Mouse (Mus musculus) MEL (cell line): Measurements from ENCODE around the gene Col4a3bp. TPM values are rescaled to one million over a fixed set of nuclear protein-coding genes. Genes with fewer than 3 reads are reported as not detected.

Source experiments
- DNase-seq: peaks from one replicate; pipeline ENCODE4 v3.0.0; 2011; ENCODE audit warnings: low read depth, low spot score
- H3K27ac ChIP-seq: 2 replicates; pipeline ENCODE4 v1.5.1; 2012; ENCODE audit warnings: low read depth, mild to moderate bottlenecking, control low read depth, low read length, moderate library complexity; ENCODE audit not compliant: control insufficient read depth
- H3K27me3 ChIP-seq, 2 experiments: fragments of 150-350 bp in 1 of 2; sonication (generic) in 1 of 2; 2 replicates each; pipeline ENCODE4 v1.6.1; 2012; ENCODE audit warnings: low read length in 2 of 2, mild to moderate bottlenecking in 2 of 2, improper control_type of control experiment in 1 of 2, moderate library complexity in 1 of 2; ENCODE audit not compliant: insufficient read depth in 2 of 2, control insufficient read depth in 1 of 2
- H3K36me3 ChIP-seq, 2 experiments: 2 replicates each; pipeline ENCODE4 v1.6.1; 2012 to 2014; ENCODE audit warnings: low read length in 2 of 2, improper control_type of control experiment in 1 of 2, inconsistent platforms in 1 of 2, mild to moderate bottlenecking in 1 of 2; ENCODE audit not compliant: insufficient read depth in 2 of 2, control insufficient read depth in 1 of 2
- H3K4me1 ChIP-seq, 2 experiments: fragments of 150-350 bp in 1 of 2; sonication (generic) in 1 of 2; 2 replicates each; pipeline ENCODE4 v1.6.1; 2012; ENCODE audit warnings: low read length in 2 of 2, improper control_type of control experiment in 1 of 2, mild to moderate bottlenecking in 1 of 2; ENCODE audit not compliant: insufficient read depth in 2 of 2, control insufficient read depth in 1 of 2
- H3K4me3 ChIP-seq, 2 experiments: fragments of 150-350 bp in 1 of 2; sonication (generic) in 1 of 2; 2 replicates each; pipeline ENCODE4 v1.5.1; 2012; ENCODE audit warnings: low read depth in 2 of 2, low read length in 2 of 2, mild to moderate bottlenecking in 2 of 2, moderate library complexity in 2 of 2, control low read depth in 1 of 2, improper control_type of control experiment in 1 of 2; ENCODE audit not compliant: control insufficient read depth in 1 of 2, insufficient read depth in 1 of 2
- H3K79me2 ChIP-seq: 2 replicates; pipeline ENCODE4 v1.6.1; 2012; ENCODE audit warnings: mild to moderate bottlenecking, low read length, moderate library complexity; ENCODE audit not compliant: control insufficient read depth, poor library complexity, insufficient read depth
- H3K9ac ChIP-seq: 2 replicates; pipeline ENCODE4 v1.6.1; 2012; ENCODE audit warnings: low read depth, mild to moderate bottlenecking, control low read depth, low read length, moderate library complexity; ENCODE audit not compliant: control insufficient read depth, poor library complexity, severe bottlenecking
- H3K9me3 ChIP-seq: fragments of 150-350 bp; sonication (generic); replicated peaks from 2 replicates; pipeline ENCODE4 v1.6.1; 2012; ENCODE audit warnings: mild to moderate bottlenecking, low read length, improper control_type of control experiment, moderate library complexity; ENCODE audit not compliant: insufficient read depth
- BHLHE40 ChIP-seq: IDR thresholded peaks from 2 replicates; pipeline ENCODE4 v1.6.1; 2012; ENCODE audit warnings: low read depth, mild to moderate bottlenecking, inconsistent platforms, low read length, improper control_type of control experiment, borderline replicate concordance
- CHD2 ChIP-seq: IDR thresholded peaks from 2 replicates; pipeline ENCODE4 v1.6.1; 2011; ENCODE audit warnings: low read length, improper control_type of control experiment
- E2F4 ChIP-seq: IDR thresholded peaks from 2 replicates; pipeline ENCODE4 v1.6.1; 2011; ENCODE audit warnings: low read depth, low read length, improper control_type of control experiment, borderline replicate concordance
- ETS1 ChIP-seq: IDR thresholded peaks from 2 replicates; pipeline ENCODE4 v1.6.1; 2012; ENCODE audit warnings: low read depth, mild to moderate bottlenecking, inconsistent platforms, low read length, improper control_type of control experiment, moderate library complexity
- MAFK ChIP-seq: IDR thresholded peaks from 2 replicates; pipeline ENCODE4 v1.6.1; 2011; ENCODE audit warnings: low read depth, mild to moderate bottlenecking, low read length, improper control_type of control experiment, borderline replicate concordance
- MAX ChIP-seq: IDR thresholded peaks from 2 replicates; pipeline ENCODE4 v1.6.1; 2011; ENCODE audit warnings: low read length, improper control_type of control experiment
- MAZ ChIP-seq: IDR thresholded peaks from 2 replicates; pipeline ENCODE4 v1.6.1; 2012; ENCODE audit warnings: low read depth, mild to moderate bottlenecking, inconsistent platforms, low read length, improper control_type of control experiment
- RCOR1 ChIP-seq: IDR thresholded peaks from 2 replicates; pipeline ENCODE4 v1.6.1; 2012; ENCODE audit warnings: low read depth, mild to moderate bottlenecking, inconsistent platforms, low read length, improper control_type of control experiment
- SIN3A ChIP-seq: IDR thresholded peaks from 2 replicates; pipeline ENCODE4 v1.6.1; 2012; ENCODE audit warnings: low read length, improper control_type of control experiment, inconsistent platforms
- TBP ChIP-seq: IDR thresholded peaks from 2 replicates; pipeline ENCODE4 v1.8.0; 2011; ENCODE audit warnings: low read depth, low read length, improper control_type of control experiment
- ZKSCAN1 ChIP-seq: IDR thresholded peaks from 2 replicates; pipeline ENCODE4 v1.6.1; 2012; ENCODE audit warnings: low read depth, mild to moderate bottlenecking, inconsistent platforms, low read length, improper control_type of control experiment, moderate library complexity
- ZMIZ1 ChIP-seq: IDR thresholded peaks from 2 replicates; pipeline ENCODE4 v1.6.1; 2012; ENCODE audit warnings: low read depth, mild to moderate bottlenecking, inconsistent platforms, low read length, improper control_type of control experiment, moderate library complexity
- polyA plus RNA-seq, 2 experiments: library from polyadenylated mRNA; stranded (reverse) in 1 of 2; unstranded in 1 of 2; fragments of >175 nt in 1 of 2; fragments of >200 nt in 1 of 2; gene quantifications; 2 replicates each; pipeline versions ENCODE4 v1.2.1 to v1.2.4; 2012; ENCODE audit warnings: low replicate concordance in 2 of 2, low read depth in 1 of 2; ENCODE audit not compliant: insufficient read length in 2 of 2, insufficient read depth in 1 of 2, missing spikeins in 1 of 2
- total RNA-seq: library from RNA; depleted of rRNA; stranded (reverse); fragments of 300-350 nt; gene quantifications from 2 replicates; pipeline ENCODE4 v1.2.3, GENCODE M21; 2012

Col4a3bp gene
- total and polyA plus RNA-seq, 3 experiments = 8.9 to 12.1 TPM; not detected in 1

- DNase-seq = no peak
- peaks cover 0 to 7% of the 10 kb centered on the region in 2 experiments; a peak in 2 of 4 replicates for H3K4me1 ChIP-seq
- TF ChIP-seq ETS1 (no peak), MAX (no peak), CHD2 (no peak)
- TF ChIP-seq, all 39 proteins: peak for 0
- Histone ChIP-seq H3K9ac (no peak overlapping the region), H3K27me3 (no peaks in the 10 kb centered on the region), H3K79me2 (no peaks in the 10 kb centered on the region), H3K36me3 (peaks cover 0 to 7% of the 10 kb centered on the region in 2 experiments; a peak in 2 of 4 replicates), H3K27ac (no peak overlapping the region), H3K4me3 (no peak overlapping the region), H3K9me3 (no peaks in the 10 kb centered on the region)
Observed at GRCm38 (mm10) chr13:96505661-96506060, 36.8 kb upstream of the Col4a3bp start.

DNA sequence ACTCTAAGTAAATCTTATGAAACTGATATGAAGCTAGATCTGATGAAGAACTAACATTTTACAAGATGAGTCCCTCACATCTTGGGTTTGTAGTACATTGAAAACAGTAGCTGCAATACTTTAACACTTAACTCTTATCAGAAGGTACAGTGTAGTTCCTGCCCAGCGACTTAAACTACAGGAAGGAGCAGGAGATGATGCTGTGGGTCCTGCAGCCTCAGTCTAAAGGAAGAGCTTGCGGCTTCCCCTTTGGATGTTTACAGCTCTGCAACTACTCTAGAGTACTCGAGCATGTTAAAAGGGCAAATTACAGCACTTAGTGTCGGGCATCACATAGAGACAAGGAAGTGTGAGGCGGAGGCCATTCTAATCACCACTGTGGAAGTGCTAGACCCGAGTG lies 36.1 kb upstream of the Col4a3bp start:
- no peak overlapping the region for H3K4me3 ChIP-seq
- H3K36me3 ChIP-seq = peaks cover 0 to 8% of the 10 kb centered on the region in 2 experiments; a peak in 2 of 4 replicates
- no peaks in the 10 kb centered on the region for H3K27me3 ChIP-seq
- H3K79me2 ChIP-seq = no peaks in the 10 kb centered on the region
- H3K9me3 ChIP-seq = no peaks in the 10 kb centered on the region
- H3K4me1 ChIP-seq = peaks cover 0 to 10% of the 10 kb centered on the region in 2 experiments; a peak in 3 of 4 replicates
- TF ChIP-seq ZKSCAN1 (no peak), MAZ (no peak), SIN3A (no peak), TBP (no peak), ETS1 (no peak), E2F4 (no peak), BHLHE40 (no peak), RCOR1 (no peak), ZMIZ1 (no peak)
- no peak overlapping the region for H3K9ac ChIP-seq
- H3K27ac ChIP-seq = no peak overlapping the region
- no peak for DNase-seq

GRCm38 (mm10) chr13:96507541-96507940 lies 34.9 kb upstream of the Col4a3bp start:
- Histone ChIP-seq H3K27ac (no peak overlapping the region), H3K36me3 (peaks cover 0 to 16% of the 10 kb centered on the region in 2 experiments; a peak in 2 of 4 replicates), H3K9me3 (no peaks in the 10 kb centered on the region), H3K27me3 (no peaks in the 10 kb centered on the region), H3K79me2 (no peaks in the 10 kb centered on the region), H3K9ac (no peak overlapping the region), H3K4me3 (no peak overlapping the region), H3K4me1 (peaks cover 0 to 19% of the 10 kb centered on the region in 2 experiments)
- no peak for TF ChIP-seq MAFK
- DNase-seq = no peak
